Mouse (Mus musculus): ENCODE data around the gene Mrpl37.

- TF ChIP-seq ZNF384 (IDR thresholded peaks at IDR 0.05; ENCODE audit: low read depth, low read length) = no peak
- no peak for TF ChIP-seq CHD2 (IDR thresholded peaks at IDR 0.05; ENCODE audit: low read depth, low read length)
These were observed 31.0 kb downstream of the Mrpl37 start for GRCm38 (mm10) chr4:107035689-107036088.
